ENCODE assay signal across 10 mouse cellular contexts in the genomic region with DNA sequence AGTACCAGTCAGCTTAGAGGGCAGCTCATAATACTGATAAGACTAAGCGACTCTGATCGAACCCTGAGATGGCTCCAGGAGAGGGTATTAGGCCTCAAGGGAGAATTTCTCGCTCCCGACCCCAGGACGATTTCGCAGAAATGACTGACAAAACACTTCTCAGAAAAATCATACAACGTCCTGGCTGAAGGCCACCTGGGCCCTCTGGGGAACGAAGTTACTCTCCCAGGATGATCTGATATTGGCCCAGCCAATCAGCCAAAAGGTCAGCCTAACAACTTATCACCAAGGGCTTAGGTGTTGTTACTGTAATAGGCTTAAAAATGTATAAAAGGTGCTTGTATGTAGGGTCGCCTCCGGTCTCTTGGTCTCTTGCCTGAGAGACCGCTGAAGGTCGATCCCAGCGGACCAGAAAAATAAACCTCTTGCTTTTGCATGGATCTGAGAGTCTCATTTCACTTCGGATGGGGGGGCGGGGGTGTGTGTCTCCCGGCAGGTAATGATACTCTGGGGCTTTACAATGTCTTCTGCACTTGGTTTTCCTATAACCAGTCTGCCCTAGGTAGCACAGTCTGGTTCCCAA. TPM values are rescaled to one million over a fixed set of nuclear protein-coding genes. Genes with fewer than 3 reads are reported as not detected.
DNase-seq lines count a peak whose midpoint lies in the region; ATAC-seq and TF ChIP-seq lines count a peak whose summit lies in the region.
"Had no signal": no experiment of that assay in that cellular context is flagged by ENCODE, and none has a peak within 500 bp of the region (broad histone marks: within the 10 kb centered on the region; RNA-seq: fewer than 3 reads in every experiment).

No protein-coding gene starts in this region.

- peaks cover 34 to 37% of the 10 kb centered on the region in 2 experiments for H3K4me1 ChIP-seq in liver, embryonic 14.5 days (replicated peaks; ENCODE audit: control insufficient read depth in 2 of 2, insufficient read depth in 2 of 2, low read length in 1 of 2)

- H3K36me3 ChIP-seq in liver, embryonic 14.5 days (replicated peaks; ENCODE audit: control insufficient read depth, insufficient read depth, low read depth) = no peaks in the 10 kb centered on the region

- peak overlapping the region; percentile 20 for H3K9ac ChIP-seq in liver, embryonic 14.5 days (replicated peaks)

- no peak for TF ChIP-seq EP300 in liver, embryonic 14.5 days (IDR thresholded peaks at IDR 0.05; ENCODE audit: low read depth)

- H3K27me3 ChIP-seq in liver, embryonic 14.5 days (ENCODE audit: control insufficient read depth, insufficient read depth, low read length) = no peaks in the 10 kb centered on the region

- TF ChIP-seq CTCF in liver, embryonic 14.5 days (IDR thresholded peaks at IDR 0.05; ENCODE audit: low read depth) = no peak

- 82% methylated on average over 16 of the region's 16 CpGs for WGBS in liver, embryonic 14.5 days (ENCODE audit: insufficient replicate concordance)

- H3K4me2 ChIP-seq in liver, embryonic 14.5 days (ENCODE audit: low read depth) = peak overlapping the region; percentile 85

- DNase-seq in CD4-positive, CD25-positive, alpha-beta regulatory T cell, adult 2 months (ENCODE audit: low read depth, low spot score) = peak; percentile 19
- DNase-seq in kidney, adult 9 months = peak; percentile 23
- DNase-seq in kidney, adult 11 months = no peak
- DNase-seq in cerebellum, adult 8-10 months = peak; percentile 25
- no peak for DNase-seq in liver, embryonic 14.5 days (ENCODE audit: low read depth in 3 of 3, low spot score in 3 of 3)
- no peak for DNase-seq in layer of hippocampus, postnatal 36 days

- peak overlapping the region in 1 of 2 experiments; percentile 90; a peak in 1 of 4 replicates for H3K4me3 ChIP-seq in liver, embryonic 14.5 days (ENCODE audit: insufficient read depth in 1 of 2, low read depth in 2 of 2, low read length in 2 of 2)

- no peaks in the 10 kb centered on the region for H3K9me3 ChIP-seq in liver, embryonic 14.5 days (ENCODE audit: control insufficient read depth, low read length)

- ATAC-seq in CD4-positive, CD25-positive, alpha-beta regulatory T cell, adult 4 months = no peak
- no peak for ATAC-seq in liver, embryonic 14.5 days (ENCODE audit: insufficient read depth)
- no peak for ATAC-seq in inflammation-experienced regulatory T-cells, adult 6 months

- H3K27ac ChIP-seq in liver, embryonic 14.5 days = no peak overlapping the region; the same call in 1 of the 2 replicates

RNA-seq across cellular contexts. Expression of gene Amn1, which starts 0.9 kb away (rescaled TPM):
- polyA plus RNA-seq in CD4-positive, CD25-positive, alpha-beta regulatory T cell, adult 4 months (2017; shearing (Covaris generic)) = 10 to 100 TPM; 22.2 to 26.2 TPM
- polyA plus RNA-seq in liver, embryonic 14.5 days (2012; rRNA removed) = 2.9 and 3.1 TPM in 2 replicates
- polyA plus RNA-seq in liver, embryonic 14.5 days (2014; fragmentation: Nextera tagmentation; extraction: Ambion mirVana) = 4.0 and 5.2 TPM in 2 replicates
- polyA plus RNA-seq in inflammation-experienced regulatory T-cells, adult 6 months (2017; shearing (Covaris generic)) = 10 to 100 TPM; 24.8 to 29.4 (median 25.4) TPM
- total RNA-seq in layer of hippocampus, postnatal 36 days (2021) = 10 to 100 TPM; 27.1 to 32.5 TPM

RNA-seq across cellular contexts. Expression of gene Etfbkmt, which starts 49.8 kb away (rescaled TPM):
- polyA plus RNA-seq in CD4-positive, CD25-positive, alpha-beta regulatory T cell, adult 4 months (2017; shearing (Covaris generic)) = 100 to 1,000 TPM; 101 to 109 TPM
- 6.0 and 7.8 TPM in 2 replicates for polyA plus RNA-seq in liver, embryonic 14.5 days (2012; rRNA removed)
- polyA plus RNA-seq in liver, embryonic 14.5 days (2014; fragmentation: Nextera tagmentation; extraction: Ambion mirVana) = 10.7 and 11.6 TPM in 2 replicates
- polyA plus RNA-seq in inflammation-experienced regulatory T-cells, adult 6 months (2017; shearing (Covaris generic)) = 10 to 100 TPM; 42.0 to 73.9 (median 68.8) TPM
- total RNA-seq in layer of hippocampus, postnatal 36 days (2021) = 1 to 10 TPM; 4.1 to 5.0 TPM

RNA-seq across cellular contexts. Expression of gene Gm10203, which starts 59.5 kb away (rescaled TPM):
- polyA plus RNA-seq in CD4-positive, CD25-positive, alpha-beta regulatory T cell, adult 4 months (2017; shearing (Covaris generic)) = not detected
- polyA plus RNA-seq in liver, embryonic 14.5 days (2012; rRNA removed) = not detected in 2 replicates
- not detected in 2 replicates for polyA plus RNA-seq in liver, embryonic 14.5 days (2014; fragmentation: Nextera tagmentation; extraction: Ambion mirVana)
- polyA plus RNA-seq in inflammation-experienced regulatory T-cells, adult 6 months (2017; shearing (Covaris generic)) = not detected
- not detected for total RNA-seq in layer of hippocampus, postnatal 36 days (2021)
- total RNA-seq: adrenal gland, postnatal 36 days; heart, postnatal 25 days had no signal

Comparison
In these comparisons a context has a peak if more than half of its experiments do, and no peak if none do; other contexts are left out.
1. DNase-seq: peak in CD4-positive, CD25-positive, alpha-beta regulatory T cell, adult 2 months (single experiment), kidney, adult 9 months (single experiment) and cerebellum, adult 8-10 months (single experiment); none in kidney, adult 11 months (single experiment), liver, embryonic 14.5 days (0 of 3) and layer of hippocampus, postnatal 36 days (0 of 2).